Mouse (Mus musculus) CD8-positive naive resting alpha-beta T cell, adult 2 months (primary cell): ENCODE results near the gene Gan.

Experiments used
- DNase-seq, 2 experiments: peaks; one replicate each; pipeline ENCODE4 v3.0.0; 2022; ENCODE audit warnings: low read depth in 2 of 2, low spot score in 2 of 2

Gene Gan

GRCm38 (mm10) chr8:117158135-117158761 is at the start of gene Gan:
Gene Gan, plus strand, starts transcription at chr8:117158135.
- DNase-seq: peak; percentile 26 to 35

GRCm38 (mm10) chr8:117109018-117109711 is 48.8 kb upstream of the Gan start:
- DNase-seq: peak; percentile 26 to 32

- DNase-seq: peak in 1 of 2 experiments; percentile 23
Observed at GRCm38 (mm10) chr8:117109801-117110390, 48.0 kb upstream of the Gan start.

- no peak for DNase-seq
Observed at GRCm38 (mm10) chr8:117111641-117112040, 46.3 kb upstream of the Gan start.

- DNase-seq: no peak
Observed at GRCm38 (mm10) chr8:117112261-117112660, 45.7 kb upstream of the Gan start.

GRCm38 (mm10) chr8:117115094-117115493 is 42.8 kb upstream of the Gan start:
- DNase-seq: no peak

GRCm38 (mm10) chr8:117115676-117116446 is 42.1 kb upstream of the Gan start:
- no peak for DNase-seq

- no peak for DNase-seq
Observed at GRCm38 (mm10) chr8:117116534-117116933, 41.4 kb upstream of the Gan start.

- no peak for DNase-seq
Observed at GRCm38 (mm10) chr8:117118409-117118808, 39.5 kb upstream of the Gan start.

- DNase-seq: no peak
Observed at GRCm38 (mm10) chr8:117121277-117121676, 36.7 kb upstream of the Gan start.

GRCm38 (mm10) chr8:117123850-117124633 is 33.9 kb upstream of the Gan start:
- DNase-seq: no peak

GRCm38 (mm10) chr8:117125854-117126253 is 32.1 kb upstream of the Gan start:
- no peak for DNase-seq

GRCm38 (mm10) chr8:117126411-117126810 is 31.5 kb upstream of the Gan start:
- no peak for DNase-seq

GRCm38 (mm10) chr8:117127063-117127462 is 30.9 kb upstream of the Gan start:
- no peak for DNase-seq

- DNase-seq: no peak
Observed at GRCm38 (mm10) chr8:117133702-117134101, 24.2 kb upstream of the Gan start.

GRCm38 (mm10) chr8:117136351-117136750 is 21.6 kb upstream of the Gan start:
- DNase-seq: no peak

GRCm38 (mm10) chr8:117136763-117137162 is 21.2 kb upstream of the Gan start:
- DNase-seq: no peak

- no peak for DNase-seq
Observed at GRCm38 (mm10) chr8:117137357-117137756, 20.6 kb upstream of the Gan start.

- peak; percentile 12 to 19 for DNase-seq
Observed at GRCm38 (mm10) chr8:117148520-117148919, 9.4 kb upstream of the Gan start.

GRCm38 (mm10) chr8:117156149-117156548 is 1.8 kb upstream of the Gan start:
- DNase-seq: no peak
